Mouse (Mus musculus) lung, embryonic 16.5 days (tissue): ENCODE measurements around the gene Hnrnpd. TPM values are rescaled to one million over a fixed set of nuclear protein-coding genes. Genes with fewer than 3 reads are reported as not detected.

Source experiments
- ATAC-seq: fragments of 200-750 bp; cut with Nextera tagmentation; 2 replicates; pipeline ENCODE4 v1.8.0; 2017; ENCODE audit warnings: low read depth, mild to moderate bottlenecking, moderate library complexity
- H3K27ac ChIP-seq: fragments of 300-500 bp; sonication (generic); 2 replicates; pipeline ENCODE4 v1.5.1; 2014; ENCODE audit warnings: mild to moderate bottlenecking, control low read depth, low read length
- H3K27me3 ChIP-seq: fragments of 300-500 bp; sonication (generic); 2 replicates; pipeline ENCODE4 v1.6.1; 2014; ENCODE audit warnings: low read depth, low read length, mixed read lengths; ENCODE audit not compliant: control insufficient read depth, insufficient read depth
- H3K36me3 ChIP-seq: fragments of 300-500 bp; sonication (generic); 2 replicates; pipeline ENCODE4 v1.6.1; 2014; ENCODE audit warnings: low read length; ENCODE audit not compliant: control insufficient read depth, insufficient read depth
- H3K4me1 ChIP-seq: fragments of 300-500 bp; sonication (generic); replicated peaks from 2 replicates; pipeline ENCODE4 v1.6.1; 2014; ENCODE audit warnings: low read length, mixed read lengths; ENCODE audit not compliant: control insufficient read depth, insufficient read depth
- H3K4me2 ChIP-seq: fragments of 300-500 bp; sonication (generic); 2 replicates; pipeline ENCODE4 v1.6.1; 2014; ENCODE audit warnings: low read depth, low read length, control low read depth
- H3K4me3 ChIP-seq: fragments of 300-500 bp; sonication (generic); 2 replicates; pipeline ENCODE4 v1.5.1; 2014; ENCODE audit warnings: mild to moderate bottlenecking, low read length, control low read depth
- H3K9ac ChIP-seq: fragments of 300-500 bp; sonication (generic); 2 replicates; pipeline ENCODE4 v1.6.1; 2014; ENCODE audit warnings: low read length, control low read depth
- H3K9me3 ChIP-seq: fragments of 300-500 bp; sonication (generic); 2 replicates; pipeline ENCODE4 v1.6.1; 2016; ENCODE audit warnings: low read length; ENCODE audit not compliant: control insufficient read depth
- WGBS: fragments of 180-500 bp; shearing (Covaris S2); extraction: QIAGEN DNeasy Blood & Tissue Kit; methylation state at CpG from one replicate; pipeline ENCODE4 v1.1.7; 2014; 5-methylcytosine and 5-hydroxymethylcytosine counted together
- polyA plus RNA-seq: library from polyadenylated mRNA; unstranded; fragments of >200 nt; fragmentation: Nextera tagmentation; extraction: Ambion mirVana; gene quantifications from 2 replicates; pipeline ENCODE4 v1.2.1, GENCODE M21; 2015

Gene Hnrnpd
- polyA plus RNA-seq, 1 experiment from 2014 or later, result 52.8 TPM

GRCm38 (mm10) chr5:99941273-99941672, 37.5 kb downstream of the Hnrnpd start:
- H3K9ac ChIP-seq, result no peak overlapping the region
- no peak overlapping the region for H3K4me3 ChIP-seq
- H3K27me3 ChIP-seq, result no peaks in the 10 kb centered on the region
- no peak overlapping the region for H3K4me2 ChIP-seq
- peaks cover 8% of the 10 kb centered on the region for H3K9me3 ChIP-seq
- H3K4me1 ChIP-seq, result no peaks in the 10 kb centered on the region
- WGBS, result 60% methylated on average over 10 of the region's 10 CpGs
- no peak overlapping the region for H3K27ac ChIP-seq
- H3K36me3 ChIP-seq, result no peaks in the 10 kb centered on the region; the same call in 1 of the 2 replicates
- no peak for ATAC-seq

DNA sequence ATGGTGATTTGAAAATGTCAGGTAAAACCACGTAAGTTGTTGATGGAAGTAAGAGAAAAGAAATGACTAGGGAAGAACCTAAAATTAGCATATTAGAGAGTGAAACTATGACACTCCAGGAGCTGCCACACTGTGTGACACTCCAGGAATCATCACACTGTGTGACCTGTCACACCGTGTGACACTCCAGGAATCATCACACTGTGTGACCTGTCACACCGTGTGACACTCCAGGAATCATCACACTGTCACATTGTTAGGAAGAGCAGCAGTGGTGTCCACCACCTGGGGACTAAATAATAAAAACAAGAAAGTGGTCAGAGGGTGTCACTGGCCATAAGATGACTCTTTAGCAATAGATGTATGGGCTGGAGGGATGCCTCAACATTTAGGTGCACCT, 39.3 kb downstream of the Hnrnpd start:
- 65% methylated on average over 3 of the region's 3 CpGs for WGBS
- no peak overlapping the region for H3K27ac ChIP-seq
- no peak for ATAC-seq
- H3K9me3 ChIP-seq, result peaks cover 3% of the 10 kb centered on the region
- no peaks in the 10 kb centered on the region for H3K36me3 ChIP-seq
- H3K4me3 ChIP-seq, result no peak overlapping the region
- no peaks in the 10 kb centered on the region for H3K4me1 ChIP-seq
- no peaks in the 10 kb centered on the region for H3K27me3 ChIP-seq
- no peak overlapping the region for H3K9ac ChIP-seq
- H3K4me2 ChIP-seq, result no peak overlapping the region

- 77% methylated on average over 6 of the region's 6 CpGs for whole genome bisulfite sequencing
- Histone ChIP-seq H3K36me3 (no peaks in the 10 kb centered on the region), H3K9ac (no peak overlapping the region), H3K27ac (no peak overlapping the region), H3K27me3 (no peaks in the 10 kb centered on the region), H3K4me1 (no peaks in the 10 kb centered on the region), H3K4me3 (no peak overlapping the region), H3K9me3 (no peaks in the 10 kb centered on the region), H3K4me2 (no peak overlapping the region)
- ATAC-seq, result no peak
Measured at GRCm38 (mm10) chr5:99931910-99932309, 46.8 kb downstream of the Hnrnpd start.

- H3K4me1 ChIP-seq, result no peaks in the 10 kb centered on the region
- no peaks in the 10 kb centered on the region for H3K9me3 ChIP-seq
- no peaks in the 10 kb centered on the region for H3K27me3 ChIP-seq
- H3K4me2 ChIP-seq, result no peak overlapping the region
- no peak overlapping the region for H3K9ac ChIP-seq
- ATAC-seq, result no peak
- H3K36me3 ChIP-seq, result no peaks in the 10 kb centered on the region
- WGBS, result 45% methylated on average over 4 of the region's 4 CpGs
- H3K27ac ChIP-seq, result no peak overlapping the region
- no peak overlapping the region for H3K4me3 ChIP-seq
Measured at GRCm38 (mm10) chr5:99927951-99928350, 50.8 kb downstream of the Hnrnpd start.

- Histone ChIP-seq H3K9me3 (no peaks in the 10 kb centered on the region), H3K4me2 (no peak overlapping the region), H3K4me1 (no peaks in the 10 kb centered on the region), H3K27me3 (no peaks in the 10 kb centered on the region), H3K36me3 (no peaks in the 10 kb centered on the region), H3K27ac (no peak overlapping the region), H3K9ac (no peak overlapping the region), H3K4me3 (no peak overlapping the region)
- ATAC-seq, result no peak
- WGBS, result 77% methylated on average over 8 of the region's 8 CpGs
Measured at GRCm38 (mm10) chr5:99922033-99922432, 56.7 kb downstream of the Hnrnpd start.

DNA sequence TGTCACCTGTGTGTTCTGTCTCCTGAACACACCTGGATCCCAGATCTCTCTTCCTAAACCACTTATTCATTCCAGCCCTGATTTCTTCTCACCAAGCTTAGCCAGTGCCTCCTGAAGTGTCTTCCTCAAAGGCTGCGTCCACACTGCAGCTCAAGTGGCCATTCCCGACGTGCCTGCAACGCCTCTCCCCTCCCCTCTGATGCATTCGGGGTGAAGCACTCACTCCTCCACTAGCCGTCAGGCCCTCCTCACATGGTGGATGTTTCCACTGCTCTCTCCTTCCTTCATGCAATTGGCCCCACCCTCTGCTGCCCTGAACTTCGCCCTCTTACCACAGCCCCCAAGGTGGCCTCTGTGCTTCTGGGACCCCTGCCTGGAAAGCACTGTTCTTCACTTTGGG, 63.2 kb downstream of the Hnrnpd start:
- Histone ChIP-seq H3K27me3 (no peaks in the 10 kb centered on the region), H3K4me3 (no peak overlapping the region), H3K36me3 (no peaks in the 10 kb centered on the region), H3K9ac (peak overlapping the region; percentile 24; the same call in 1 of the 2 replicates), H3K4me1 (peaks cover 12% of the 10 kb centered on the region), H3K9me3 (no peaks in the 10 kb centered on the region), H3K4me2 (no peak overlapping the region), H3K27ac (no peak overlapping the region)
- peak; percentile 85 for ATAC-seq
- WGBS, result 15% methylated on average over 7 of the region's 7 CpGs

- H3K36me3 ChIP-seq, result no peaks in the 10 kb centered on the region
- no peaks in the 10 kb centered on the region for H3K27me3 ChIP-seq
- peak within 1 kb of the TSS; percentile 54 for H3K4me3 ChIP-seq
- no peaks in the 10 kb centered on the region; the same call in 1 of the 2 replicates for H3K4me1 ChIP-seq
- no peaks in the 10 kb centered on the region for H3K9me3 ChIP-seq
- H3K9ac ChIP-seq, result peak within 1 kb of the TSS; percentile 68
- H3K27ac ChIP-seq, result peak within 1 kb of the TSS; percentile 91
- peak; percentile 99 for ATAC-seq
- H3K4me2 ChIP-seq, result peak within 1 kb of the TSS; percentile 75
- 3% methylated on average over 49 of the region's 49 CpGs for WGBS
Measured at GRCm38 (mm10) chr5:99906181-99906956, 72.4 kb downstream of the Hnrnpd start, which contains the start of gene Vamp9. Vamp9 (plus strand) TSS chr5:99906254.

Other genes with a start within 250 kb of the Hnrnpd start
- gene Rasgef1b, start 249.9 kb downstream of the Hnrnpd start, polyA plus RNA-seq, result 17.3 and 18.1 TPM in 2 replicates
- gene Vamp9, start 72.7 kb downstream of the Hnrnpd start, polyA plus RNA-seq, result 0.34 and 0.40 TPM in 2 replicates
- 1.7 TPM in 2 replicates for gene 4930524J08Rik, start 123 bp upstream of the Hnrnpd start, polyA plus RNA-seq
- gene Hnrnpdl, start 60.7 kb upstream of the Hnrnpd start, polyA plus RNA-seq, result 127 and 132 TPM in 2 replicates
- gene Enoph1, start 61.0 kb upstream of the Hnrnpd start, polyA plus RNA-seq, result 44.6 and 48.7 TPM in 2 replicates
- gene Tmem150c, start 180.9 kb upstream of the Hnrnpd start, polyA plus RNA-seq, result 9.4 and 10.1 TPM in 2 replicates